Mouse (Mus musculus): ENCODE measurements around the gene Postn.

Gene Postn

DNA sequence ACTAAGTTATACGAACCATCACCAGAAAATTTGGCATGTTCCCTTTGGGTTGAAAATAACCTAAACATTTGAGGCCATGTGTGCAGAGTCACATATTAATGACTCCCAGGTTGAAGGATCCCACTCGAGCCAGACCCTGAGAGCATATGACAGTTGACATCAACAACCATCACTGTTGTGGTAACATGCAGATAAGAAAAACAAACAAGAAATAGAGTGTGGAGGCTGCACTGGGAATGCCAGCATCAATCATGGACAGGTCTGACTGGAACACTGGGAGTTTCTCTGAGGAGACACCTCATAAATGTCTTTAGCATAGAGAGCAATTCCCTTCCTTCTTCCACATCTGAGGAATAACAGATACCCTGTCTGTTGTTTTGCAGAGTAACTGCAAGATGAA, 45.7 kb downstream of the Postn start:
- no peak for TF ChIP-seq POU5F1 (IDR thresholded peaks at IDR 0.05; ENCODE audit: borderline replicate concordance, low read length)
- no peak for TF ChIP-seq NANOG (IDR thresholded peaks at IDR 0.05; ENCODE audit: borderline replicate concordance, low read length)
- no peak for TF ChIP-seq CTCF (conservative IDR thresholded peaks at IDR 0.05; ENCODE audit: low read length)
- Histone ChIP-seq H3K9me3 (ENCODE audit: low read length) (no peaks in the 10 kb centered on the region), H3K4me3 (replicated peaks; ENCODE audit: low read length) (no peak overlapping the region), H3K27me3 (ENCODE audit: insufficient read depth, low read length) (no peaks in the 10 kb centered on the region), H3K4me1 (replicated peaks; ENCODE audit: low read depth, low read length) (no peaks in the 10 kb centered on the region), H3K36me3 (ENCODE audit: insufficient read depth, low read length) (no peaks in the 10 kb centered on the region)

- Histone ChIP-seq H3K27me3 (ENCODE audit: insufficient read depth, low read length) (no peaks in the 10 kb centered on the region), H3K4me1 (replicated peaks; ENCODE audit: low read depth, low read length) (no peaks in the 10 kb centered on the region), H3K4me3 (replicated peaks; ENCODE audit: low read length) (no peak overlapping the region), H3K36me3 (ENCODE audit: insufficient read depth, low read length) (no peaks in the 10 kb centered on the region), H3K9me3 (ENCODE audit: low read length) (peaks cover 7% of the 10 kb centered on the region)
- no peak for TF ChIP-seq POU5F1 (IDR thresholded peaks at IDR 0.05; ENCODE audit: borderline replicate concordance, low read length)
- no peak for TF ChIP-seq NANOG (IDR thresholded peaks at IDR 0.05; ENCODE audit: borderline replicate concordance, low read length)
- no peak for TF ChIP-seq CTCF (conservative IDR thresholded peaks at IDR 0.05; ENCODE audit: low read length)
These were observed 50.1 kb downstream of the Postn start for GRCm38 (mm10) chr3:54411052-54411451.

DNA sequence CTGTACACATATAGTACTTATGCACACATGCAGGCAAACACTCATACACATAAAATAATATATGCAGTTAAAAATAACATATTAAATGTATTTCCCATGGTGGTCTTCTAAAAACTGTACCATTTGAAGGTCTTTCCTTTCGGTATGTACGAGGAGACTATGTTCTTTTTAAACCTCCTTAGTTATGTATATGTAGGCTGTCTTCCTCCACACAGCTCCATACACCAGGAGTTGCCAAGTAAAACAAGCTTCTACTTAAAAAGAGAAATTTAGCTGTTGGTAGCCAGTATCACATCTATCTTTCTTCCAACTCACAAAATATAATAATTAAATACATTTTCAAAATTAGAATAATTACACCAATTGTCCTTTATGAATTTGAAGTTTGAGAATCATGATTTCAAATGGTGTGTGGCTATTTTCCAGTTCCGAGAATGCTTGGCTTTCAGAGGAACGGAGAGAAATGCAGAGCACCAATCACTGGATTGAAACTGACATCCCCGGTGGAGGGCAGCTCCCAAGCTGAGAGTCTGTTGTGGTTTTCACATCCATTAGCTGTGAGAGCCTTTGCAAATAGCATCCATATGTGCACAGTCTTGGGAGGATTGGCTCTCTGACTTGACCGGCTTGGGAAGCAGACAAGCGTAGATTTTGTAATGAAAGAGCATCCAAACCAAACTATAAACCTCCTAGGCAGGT, 52.1 kb downstream of the Postn start:
- no peak for TF ChIP-seq NANOG (IDR thresholded peaks at IDR 0.05; ENCODE audit: borderline replicate concordance, low read length)
- H3K4me1 ChIP-seq (replicated peaks; ENCODE audit: low read depth, low read length) = no peaks in the 10 kb centered on the region
- H3K9me3 ChIP-seq (ENCODE audit: low read length) = peaks cover 10% of the 10 kb centered on the region

DNA sequence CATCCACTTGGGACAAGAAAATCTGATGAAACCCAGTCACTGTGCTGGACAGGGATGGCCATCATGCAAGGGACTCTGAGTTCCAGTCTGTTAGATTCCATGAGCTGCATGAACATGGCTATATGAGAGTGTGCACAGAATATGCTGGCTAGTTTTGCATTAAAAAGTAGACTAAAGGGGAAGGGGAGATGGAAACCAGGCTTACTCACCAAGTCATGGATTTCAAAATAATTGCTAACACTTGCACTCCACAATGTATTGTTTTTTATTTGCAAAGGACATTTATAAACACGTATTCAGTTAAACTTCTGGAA, 52.6 kb downstream of the Postn start:
- H3K36me3 ChIP-seq (ENCODE audit: insufficient read depth, low read length) = no peaks in the 10 kb centered on the region
- no peak for TF ChIP-seq CTCF (conservative IDR thresholded peaks at IDR 0.05; ENCODE audit: low read length)
- TF ChIP-seq NANOG (IDR thresholded peaks at IDR 0.05; ENCODE audit: borderline replicate concordance, low read length) = no peak
- TF ChIP-seq POU5F1 (IDR thresholded peaks at IDR 0.05; ENCODE audit: borderline replicate concordance, low read length) = no peak
- H3K9me3 ChIP-seq (ENCODE audit: low read length) = peaks cover 10% of the 10 kb centered on the region
- H3K27me3 ChIP-seq (ENCODE audit: insufficient read depth, low read length) = no peaks in the 10 kb centered on the region
- H3K4me3 ChIP-seq (replicated peaks; ENCODE audit: low read length) = no peak overlapping the region
- H3K4me1 ChIP-seq (replicated peaks; ENCODE audit: low read depth, low read length) = no peaks in the 10 kb centered on the region

More for the DNA sequence above, 52.1 kb downstream of the Postn start:
- H3K4me3 ChIP-seq (replicated peaks; ENCODE audit: low read length) = no peak overlapping the region
- no peaks in the 10 kb centered on the region for H3K27me3 ChIP-seq (ENCODE audit: insufficient read depth, low read length)
- H3K36me3 ChIP-seq (ENCODE audit: insufficient read depth, low read length) = no peaks in the 10 kb centered on the region

DNA sequence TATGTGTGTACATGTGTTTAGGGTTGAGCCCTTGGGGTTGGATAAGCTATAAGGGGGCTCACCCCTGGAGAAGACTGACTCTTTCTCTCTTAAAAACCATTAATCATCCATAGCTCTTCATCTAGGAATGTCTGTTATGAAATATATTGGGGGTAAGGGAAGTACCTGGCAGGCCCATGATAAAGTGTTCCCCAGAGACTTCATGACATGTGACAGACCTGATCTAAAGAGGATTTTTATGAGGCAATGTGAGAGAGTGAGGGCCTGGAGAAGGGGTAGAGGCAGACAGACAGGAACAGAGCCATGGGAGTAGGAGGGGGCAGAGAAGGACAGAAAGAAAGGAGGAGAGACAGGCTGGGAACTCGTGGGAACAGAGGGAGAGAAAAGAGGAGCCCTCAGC, 53.5 kb downstream of the Postn start:
- Histone ChIP-seq H3K36me3 (ENCODE audit: insufficient read depth, low read length) (no peaks in the 10 kb centered on the region), H3K9me3 (ENCODE audit: low read length) (peaks cover 10% of the 10 kb centered on the region), H3K4me1 (replicated peaks; ENCODE audit: low read depth, low read length) (no peaks in the 10 kb centered on the region), H3K27me3 (ENCODE audit: insufficient read depth, low read length) (no peaks in the 10 kb centered on the region), H3K4me3 (replicated peaks; ENCODE audit: low read length) (no peak overlapping the region)
- TF ChIP-seq NANOG (IDR thresholded peaks at IDR 0.05; ENCODE audit: borderline replicate concordance, low read length) (no peak), POU5F1 (IDR thresholded peaks at IDR 0.05; ENCODE audit: borderline replicate concordance, low read length) (no peak), CTCF (conservative IDR thresholded peaks at IDR 0.05; ENCODE audit: low read length) (no peak)

DNA sequence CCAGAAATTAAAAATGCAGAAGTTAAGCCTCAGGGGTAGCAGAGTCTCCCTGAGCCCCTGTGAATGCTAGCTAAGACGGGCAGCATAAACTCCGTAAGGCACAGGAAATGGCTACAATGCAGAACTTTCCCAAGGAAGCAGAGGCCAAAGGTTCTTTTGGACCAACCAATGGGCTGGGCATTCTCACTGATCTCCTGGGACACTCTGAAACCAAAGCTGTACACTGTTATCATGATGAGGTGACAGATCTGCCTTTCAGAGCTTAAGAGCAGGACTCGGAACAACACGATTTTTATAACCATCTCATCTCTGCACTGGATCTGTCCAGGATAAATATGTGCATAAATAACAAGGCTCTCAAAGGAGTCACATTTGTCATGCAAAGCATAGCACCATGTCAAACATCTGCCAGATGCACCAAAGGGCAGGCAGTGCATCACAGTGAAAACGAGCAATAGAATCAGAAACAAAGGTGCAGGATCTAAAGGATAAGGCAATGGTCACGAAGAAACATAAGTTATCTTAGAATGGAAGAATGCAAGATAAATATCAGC, 57.0 kb downstream of the Postn start:
- Histone ChIP-seq H3K4me3 (replicated peaks; ENCODE audit: low read length) (no peak overlapping the region), H3K36me3 (ENCODE audit: insufficient read depth, low read length) (no peaks in the 10 kb centered on the region), H3K9me3 (ENCODE audit: low read length) (peaks cover 10% of the 10 kb centered on the region), H3K27me3 (ENCODE audit: insufficient read depth, low read length) (no peaks in the 10 kb centered on the region), H3K4me1 (replicated peaks; ENCODE audit: low read depth, low read length) (no peaks in the 10 kb centered on the region)
- TF ChIP-seq CTCF (conservative IDR thresholded peaks at IDR 0.05; ENCODE audit: low read length) = no peak
- no peak for TF ChIP-seq POU5F1 (IDR thresholded peaks at IDR 0.05; ENCODE audit: borderline replicate concordance, low read length)
- TF ChIP-seq NANOG (IDR thresholded peaks at IDR 0.05; ENCODE audit: borderline replicate concordance, low read length) = no peak

DNA sequence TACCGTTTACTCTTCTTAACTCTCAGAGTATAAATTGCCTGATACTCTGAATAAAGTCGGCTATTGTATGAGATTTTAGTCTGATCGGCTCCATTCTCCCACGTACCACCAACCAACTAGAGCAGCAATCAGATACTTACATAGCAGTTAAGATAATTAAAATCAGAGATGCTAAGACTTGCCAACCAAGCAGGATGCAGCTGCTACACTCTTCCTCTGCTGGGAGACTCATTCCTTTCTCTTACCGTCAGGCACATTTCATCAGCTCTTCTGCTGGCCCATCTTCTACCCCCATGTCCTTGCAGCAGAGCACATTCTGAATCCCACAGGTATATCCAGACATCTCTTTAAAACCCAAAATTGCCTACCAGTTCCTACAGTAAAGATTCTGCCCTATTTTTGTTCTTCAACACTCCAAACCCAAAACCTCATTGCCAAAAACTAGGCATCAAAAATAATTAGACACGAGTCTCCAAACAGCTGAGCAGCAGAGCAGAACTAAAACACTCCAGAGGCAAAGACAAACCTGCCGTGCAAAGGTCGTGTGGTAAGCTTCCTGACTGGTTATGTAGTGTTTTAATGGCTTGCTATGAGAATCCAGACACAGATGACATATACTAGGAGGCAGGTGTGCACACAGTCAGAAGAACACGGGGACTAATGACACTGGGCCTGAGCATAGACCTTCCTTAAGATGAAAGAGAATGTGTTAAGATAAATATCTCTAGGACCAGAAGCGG, 59.5 kb downstream of the Postn start:
- Histone ChIP-seq H3K4me3 (replicated peaks; ENCODE audit: low read length) (no peak overlapping the region), H3K36me3 (ENCODE audit: insufficient read depth, low read length) (no peaks in the 10 kb centered on the region)
- TF ChIP-seq NANOG (IDR thresholded peaks at IDR 0.05; ENCODE audit: borderline replicate concordance, low read length) (no peak), POU5F1 (IDR thresholded peaks at IDR 0.05; ENCODE audit: borderline replicate concordance, low read length) (no peak), CTCF (conservative IDR thresholded peaks at IDR 0.05; ENCODE audit: low read length) (no peak)

GRCm38 (mm10) chr3:54420983-54421382, 60.1 kb downstream of the Postn start:
- no peaks in the 10 kb centered on the region for H3K4me1 ChIP-seq (replicated peaks; ENCODE audit: low read depth, low read length)
- no peaks in the 10 kb centered on the region for H3K36me3 ChIP-seq (ENCODE audit: insufficient read depth, low read length)
- no peak for TF ChIP-seq POU5F1 (IDR thresholded peaks at IDR 0.05; ENCODE audit: borderline replicate concordance, low read length)
- TF ChIP-seq CTCF (conservative IDR thresholded peaks at IDR 0.05; ENCODE audit: low read length) = no peak
- TF ChIP-seq NANOG (IDR thresholded peaks at IDR 0.05; ENCODE audit: borderline replicate concordance, low read length) = no peak
- H3K4me3 ChIP-seq (replicated peaks; ENCODE audit: low read length) = no peak overlapping the region
- peaks cover 4% of the 10 kb centered on the region for H3K9me3 ChIP-seq (ENCODE audit: low read length)
- no peaks in the 10 kb centered on the region for H3K27me3 ChIP-seq (ENCODE audit: insufficient read depth, low read length)

More for the DNA sequence above, 59.5 kb downstream of the Postn start:
- peaks cover 4% of the 10 kb centered on the region for H3K9me3 ChIP-seq (ENCODE audit: low read length)
- H3K4me1 ChIP-seq (replicated peaks; ENCODE audit: low read depth, low read length) = no peaks in the 10 kb centered on the region
- H3K27me3 ChIP-seq (ENCODE audit: insufficient read depth, low read length) = no peaks in the 10 kb centered on the region
